Mouse (Mus musculus): Measurements from ENCODE around the gene Tlr9. TPM values are rescaled to one million over a fixed set of nuclear protein-coding genes. Genes with fewer than 3 reads are reported as not detected.

Tlr9 gene
- total and polyA plus RNA-seq, 3 experiments = not detected

- H3K4me3 ChIP-seq (ENCODE audit: control insufficient read depth in 1 of 2, insufficient read depth in 1 of 2, low read depth in 2 of 2, low read length in 2 of 2) = no peak overlapping the region
- H3K9me3 ChIP-seq (replicated peaks; ENCODE audit: insufficient read depth, low read length) = no peaks in the 10 kb centered on the region
- H3K9ac ChIP-seq (ENCODE audit: control insufficient read depth, low read depth, low read length, poor library complexity, severe bottlenecking) = no peak overlapping the region
- TF ChIP-seq POLR2A (IDR thresholded peaks at IDR 0.05; ENCODE audit: control insufficient read depth in 1 of 2, insufficient read depth in 1 of 2, low read depth in 1 of 2, low read length in 2 of 2, poor library complexity in 1 of 2) (no peak), MAFK (IDR thresholded peaks at IDR 0.05; ENCODE audit: borderline replicate concordance, low read depth, low read length) (no peak), MYC (IDR thresholded peaks at IDR 0.05; ENCODE audit: low read depth, low read length) (no peak), NELFE (IDR thresholded peaks at IDR 0.05; ENCODE audit: low read depth, low read length) (no peak), ZNF384 (IDR thresholded peaks at IDR 0.05; ENCODE audit: low read depth, low read length) (no peak), GABPA (IDR thresholded peaks at IDR 0.05; ENCODE audit: low read depth, low read length) (no peak)
- peaks cover 7% of the 10 kb centered on the region for H3K79me2 ChIP-seq (ENCODE audit: control insufficient read depth, insufficient read depth, low read length, poor library complexity)
- H3K36me3 ChIP-seq (ENCODE audit: control insufficient read depth in 1 of 2, insufficient read depth in 2 of 2, low read length in 2 of 2) = peaks cover 0 to 3% of the 10 kb centered on the region in 2 experiments; a peak in 2 of 4 replicates
- no peak for DNase-seq (ENCODE audit: low read depth, low spot score)
- H3K4me1 ChIP-seq (ENCODE audit: control insufficient read depth in 1 of 2, insufficient read depth in 2 of 2, low read length in 2 of 2) = peaks cover 0 to 21% of the 10 kb centered on the region in 2 experiments
- H3K27ac ChIP-seq (ENCODE audit: control insufficient read depth, low read depth, low read length) = no peak overlapping the region
- no peaks in the 10 kb centered on the region; a peak in 1 of 4 replicates for H3K27me3 ChIP-seq (ENCODE audit: control insufficient read depth in 1 of 2, insufficient read depth in 2 of 2, low read length in 2 of 2)
These were observed 28.7 kb downstream of the Tlr9 start for GRCm38 (mm10) chr9:106251066-106251465.

DNA sequence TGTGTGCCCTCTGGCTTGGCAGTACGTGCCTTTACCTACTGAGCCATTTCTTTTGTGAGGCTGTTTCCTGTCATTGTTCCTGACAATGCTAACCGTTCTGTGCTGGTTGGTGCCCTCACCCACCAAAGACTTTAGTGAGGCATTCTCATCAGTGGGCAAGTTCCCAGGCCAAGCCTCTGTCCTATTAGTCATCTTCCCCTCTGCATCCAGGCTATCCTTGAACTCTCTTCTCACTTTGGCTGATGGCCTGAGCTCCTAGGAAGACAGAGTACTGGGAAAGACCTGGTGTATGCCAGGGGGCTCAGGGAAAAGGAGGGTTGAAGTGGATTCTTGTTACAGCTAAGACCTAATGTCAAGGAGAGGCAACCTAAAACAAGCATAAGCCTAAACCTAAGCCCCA, 31.6 kb downstream of the Tlr9 start:
- Histone ChIP-seq H3K27me3 (ENCODE audit: control insufficient read depth in 1 of 2, insufficient read depth in 2 of 2, low read length in 2 of 2) (peaks cover 0 to 5% of the 10 kb centered on the region in 2 experiments; a peak in 2 of 4 replicates), H3K4me1 (ENCODE audit: control insufficient read depth in 1 of 2, insufficient read depth in 2 of 2, low read length in 2 of 2) (peaks cover 0 to 15% of the 10 kb centered on the region in 2 experiments; a peak in 2 of 4 replicates), H3K4me3 (ENCODE audit: control insufficient read depth in 1 of 2, insufficient read depth in 1 of 2, low read depth in 2 of 2, low read length in 2 of 2) (no peak overlapping the region), H3K9ac (ENCODE audit: control insufficient read depth, low read depth, low read length, poor library complexity, severe bottlenecking) (no peak overlapping the region), H3K79me2 (ENCODE audit: control insufficient read depth, insufficient read depth, low read length, poor library complexity) (no peaks in the 10 kb centered on the region), H3K27ac (ENCODE audit: control insufficient read depth, low read depth, low read length) (no peak overlapping the region), H3K9me3 (replicated peaks; ENCODE audit: insufficient read depth, low read length) (no peaks in the 10 kb centered on the region), H3K36me3 (ENCODE audit: control insufficient read depth in 1 of 2, insufficient read depth in 2 of 2, low read length in 2 of 2) (no peaks in the 10 kb centered on the region; a peak in 1 of 4 replicates)
- TF ChIP-seq BHLHE40 (IDR thresholded peaks at IDR 0.05; ENCODE audit: borderline replicate concordance, low read depth, low read length) = no peak
- no peak for TF ChIP-seq JUND (IDR thresholded peaks at IDR 0.05; ENCODE audit: low read depth, low read length)
- no peak for TF ChIP-seq SIN3A (IDR thresholded peaks at IDR 0.05; ENCODE audit: low read length)
- no peak for TF ChIP-seq CTCF (IDR thresholded peaks at IDR 0.05 in 2 of 3, conservative IDR thresholded peaks at IDR 0.05 in 1 of 3; ENCODE audit: control insufficient read depth in 1 of 3, insufficient read depth in 1 of 3, low read depth in 2 of 3, low read length in 3 of 3, poor library complexity in 1 of 3, severe bottlenecking in 1 of 3)
- no peak for TF ChIP-seq MXI1 (IDR thresholded peaks at IDR 0.05; ENCODE audit: low read depth, low read length)
- no peak for TF ChIP-seq CHD2 (IDR thresholded peaks at IDR 0.05; ENCODE audit: low read length)
- no peak for TF ChIP-seq POLR2AphosphoS5 (IDR thresholded peaks at IDR 0.05; ENCODE audit: borderline replicate concordance, low read depth, low read length)
- TF ChIP-seq ZKSCAN1 (IDR thresholded peaks at IDR 0.05; ENCODE audit: low read depth, low read length) = no peak
- no peak for TF ChIP-seq POLR2AphosphoS2 (IDR thresholded peaks at IDR 0.05; ENCODE audit: low read length)
- no peak for TF ChIP-seq RAD21 (IDR thresholded peaks at IDR 0.05; ENCODE audit: low read depth, low read length)
- TF ChIP-seq HCFC1 (IDR thresholded peaks at IDR 0.05; ENCODE audit: low read depth, low read length) = no peak
- no peak for TF ChIP-seq NELFE (IDR thresholded peaks at IDR 0.05; ENCODE audit: low read depth, low read length)
- no peak for TF ChIP-seq CHD1 (IDR thresholded peaks at IDR 0.05; ENCODE audit: low read depth, low read length)
- no peak for TF ChIP-seq GABPA (IDR thresholded peaks at IDR 0.05; ENCODE audit: low read depth, low read length)
- no peak for TF ChIP-seq TAL1 (IDR thresholded peaks at IDR 0.05; ENCODE audit: low read length)
- no peak for TF ChIP-seq MYB (IDR thresholded peaks at IDR 0.05; ENCODE audit: low read depth, low read length)
- no peak for TF ChIP-seq MYC (IDR thresholded peaks at IDR 0.05; ENCODE audit: low read depth, low read length)
- no peak for TF ChIP-seq KAT2A (conservative IDR thresholded peaks at IDR 0.05; ENCODE audit: low read depth, low read length)
- TF ChIP-seq ELF1 (IDR thresholded peaks at IDR 0.05; ENCODE audit: low read depth, low read length) = no peak
- no peak for TF ChIP-seq ZNF384 (IDR thresholded peaks at IDR 0.05; ENCODE audit: low read depth, low read length)
- no peak for DNase-seq (ENCODE audit: low read depth, low spot score)

Data from MEL (cell line).